Mouse (Mus musculus) CH12.LX (cell line): ENCODE measurements at regions not wholly inside any gene's neighbourhood (a gene's known extent, or its start where the extent isn't known, plus 50 kb on each side); places are given as distances from the start of the nearest gene placed in this dataset.

ENCODE experiments used
- DNase-seq: peaks from one replicate; pipeline ENCODE4 v3.0.0-alpha.2; 2013; ENCODE audit errors: extremely low read depth
- H3K27ac ChIP-seq: 2 replicates; pipeline ENCODE4 v1.5.1; 2012; ENCODE audit warnings: low read depth, mild to moderate bottlenecking, control low read depth, moderate library complexity; ENCODE audit not compliant: insufficient read depth
- H3K27me3 ChIP-seq: replicated peaks from 2 replicates; pipeline ENCODE3; 2012; ENCODE audit warnings: inconsistent platforms
- H3K36me3 ChIP-seq, 2 experiments: replicated peaks in 1 of 2; 2 replicates each; pipeline versions ENCODE3 to v1.6.1; 2012; ENCODE audit warnings: inconsistent platforms in 1 of 2, low read length in 1 of 2, mild to moderate bottlenecking in 1 of 2, mixed read lengths in 1 of 2, moderate library complexity in 1 of 2; ENCODE audit not compliant: control insufficient read depth in 1 of 2, insufficient read depth in 1 of 2
- H3K4me1 ChIP-seq, 2 experiments: 2 replicates each; pipeline ENCODE4 v1.6.1; 2012; ENCODE audit warnings: inconsistent platforms in 1 of 2, moderate library complexity in 1 of 2; ENCODE audit not compliant: insufficient read depth in 2 of 2, control insufficient read depth in 1 of 2
- H3K4me2 ChIP-seq: 2 replicates; pipeline ENCODE4 v1.6.1; 2012; ENCODE audit warnings: low read depth, mild to moderate bottlenecking, control low read depth; ENCODE audit not compliant: poor library complexity, insufficient read depth, severe bottlenecking
- H3K4me3 ChIP-seq, 3 experiments: fragments of 150-350 bp in 1 of 3; sonication (generic) in 1 of 3; replicated peaks in 1 of 3; 2 replicates each; pipeline versions ENCODE3 to v1.5.1; 2011 to 2012; ENCODE audit warnings: low read depth in 2 of 3, low read length in 2 of 3, mild to moderate bottlenecking in 2 of 3, moderate library complexity in 2 of 3, control low read depth in 1 of 3, improper control_type of control experiment in 1 of 3, inconsistent platforms in 1 of 3, mixed read lengths in 1 of 3; ENCODE audit not compliant: poor library complexity in 1 of 3
- H3K79me2 ChIP-seq: replicated peaks from 2 replicates; pipeline ENCODE4 v1.6.1; 2012; ENCODE audit warnings: mild to moderate bottlenecking, moderate library complexity; ENCODE audit not compliant: control insufficient read depth, poor library complexity, insufficient read depth, severe bottlenecking; ENCODE audit errors: extremely low read depth
- H3K9ac ChIP-seq: 2 replicates; pipeline ENCODE4 v1.6.1; 2012; ENCODE audit warnings: low read depth, mild to moderate bottlenecking, control low read depth, moderate library complexity; ENCODE audit not compliant: insufficient read depth
- H3K9me3 ChIP-seq: replicated peaks from 2 replicates; pipeline ENCODE3; 2012; ENCODE audit warnings: low read length, inconsistent platforms, mixed read lengths
- BHLHE40 ChIP-seq: IDR thresholded peaks from 2 replicates; pipeline ENCODE4 v1.6.1; 2011; ENCODE audit warnings: mild to moderate bottlenecking, low read depth, low read length, improper control_type of control experiment
- CHD2 ChIP-seq: IDR thresholded peaks from 2 replicates; pipeline ENCODE4 v1.6.1; 2011; ENCODE audit warnings: low read length, improper control_type of control experiment
- CTCF ChIP-seq, 2 experiments: IDR thresholded peaks in 1 of 2; conservative IDR thresholded peaks in 1 of 2; 2 replicates each; pipeline ENCODE4 v1.5.1; 2011 to 2012; ENCODE audit warnings: low read depth in 2 of 2, low read length in 2 of 2, improper control_type of control experiment in 1 of 2, inconsistent platforms in 1 of 2, mild to moderate bottlenecking in 1 of 2, moderate library complexity in 1 of 2
- E2F4 ChIP-seq: IDR thresholded peaks from 2 replicates; pipeline ENCODE4 v1.6.1; 2011; ENCODE audit warnings: low read depth, low read length, improper control_type of control experiment; ENCODE audit not compliant: insufficient replicate concordance
- ELF1 ChIP-seq: IDR thresholded peaks from 2 replicates; pipeline ENCODE4 v1.6.1; 2014; ENCODE audit warnings: low read depth, mild to moderate bottlenecking, inconsistent platforms, low read length, improper control_type of control experiment
- ETS1 ChIP-seq: conservative IDR thresholded peaks from 2 replicates; pipeline ENCODE4 v1.6.1; 2012; ENCODE audit warnings: low read depth, mild to moderate bottlenecking, inconsistent platforms, low read length, improper control_type of control experiment, moderate library complexity
- HCFC1 ChIP-seq: IDR thresholded peaks from 2 replicates; pipeline ENCODE4 v1.6.1; 2012; ENCODE audit warnings: low read depth, mild to moderate bottlenecking, inconsistent platforms, low read length, improper control_type of control experiment
- IRF4 ChIP-seq: IDR thresholded peaks from 2 replicates; pipeline ENCODE4 v1.6.1; 2014; ENCODE audit warnings: low read depth, mild to moderate bottlenecking, inconsistent platforms, low read length, improper control_type of control experiment
- JUN ChIP-seq: IDR thresholded peaks from 2 replicates; pipeline ENCODE4 v1.6.1; 2011; ENCODE audit warnings: low read depth, mild to moderate bottlenecking, low read length, improper control_type of control experiment, moderate library complexity; ENCODE audit not compliant: insufficient read depth
- JUND ChIP-seq: conservative IDR thresholded peaks from 2 replicates; pipeline ENCODE4 v1.6.1; 2011; ENCODE audit warnings: low read depth, low read length, improper control_type of control experiment
- MAFK ChIP-seq: IDR thresholded peaks from 2 replicates; pipeline ENCODE4 v1.6.1; 2011; ENCODE audit warnings: low read length, improper control_type of control experiment; ENCODE audit not compliant: insufficient replicate concordance
- MEF2A ChIP-seq: IDR thresholded peaks from 2 replicates; pipeline ENCODE4 v1.6.1; 2014; ENCODE audit warnings: low read depth, mild to moderate bottlenecking, inconsistent platforms, low read length, improper control_type of control experiment, borderline replicate concordance
- MYC ChIP-seq: IDR thresholded peaks from 2 replicates; pipeline ENCODE4 v1.6.1; 2011; ENCODE audit warnings: low read depth, mild to moderate bottlenecking, improper control_type of control experiment, low read length
- POLR2A ChIP-seq: IDR thresholded peaks from 2 replicates; pipeline ENCODE4 v1.6.1; 2011; ENCODE audit warnings: low read depth, mild to moderate bottlenecking, improper control_type of control experiment, low read length
- TCF12 ChIP-seq: IDR thresholded peaks from 2 replicates; pipeline ENCODE4 v1.6.1; 2014; ENCODE audit warnings: low read depth, mild to moderate bottlenecking, inconsistent platforms, low read length, improper control_type of control experiment
- UBTF ChIP-seq: IDR thresholded peaks from 2 replicates; pipeline ENCODE4 v1.6.1; 2012; ENCODE audit warnings: low read depth, mild to moderate bottlenecking, inconsistent platforms, low read length, improper control_type of control experiment, moderate library complexity
- USF2 ChIP-seq: conservative IDR thresholded peaks from 2 replicates; pipeline ENCODE4 v1.6.1; 2011; ENCODE audit warnings: low read depth, low read length, improper control_type of control experiment
- ZMIZ1 ChIP-seq: IDR thresholded peaks from 2 replicates; pipeline ENCODE4 v1.6.1; 2012; ENCODE audit warnings: low read depth, mild to moderate bottlenecking, inconsistent platforms, low read length, improper control_type of control experiment
- ZNF384 ChIP-seq: IDR thresholded peaks from 2 replicates; pipeline ENCODE4 v1.6.1; 2012; ENCODE audit warnings: low read depth, low read length, improper control_type of control experiment, inconsistent platforms
- dilution Hi-C: fragments of 300-500 bp; cut with MboI; formaldehyde crosslinking; loops from 2 replicates; pipeline ENCODE4 v1.14.3; 2020; ENCODE audit warnings: low sequenced_read_pairs; ENCODE audit not compliant: extremely low pct_unique_long_range_greater_than_20kb, extremely low pct_ligation_motif_present
- in situ Hi-C: fragments of 300-500 bp; cut with MboI; formaldehyde crosslinking; loops from 3 replicates; pipeline ENCODE4 v1.14.3; 2019; ENCODE audit warnings: low sequenced_read_pairs, low pct_ligation_motif_present, low pct_unique_long_range_greater_than_20kb, mixed read lengths

GRCm38 (mm10) chr17:72672010-72672409 is 67.6 kb upstream of the Alk start:
- H3K4me1 ChIP-seq, result no peaks in the 10 kb centered on the region
- in situ Hi-C loops (no loop called here), dilution Hi-C loops (no loop called here)
- no peak for TF ChIP-seq HCFC1
- no peak for TF ChIP-seq POLR2A
- TF ChIP-seq CHD2, result no peak
- TF ChIP-seq JUND, result no peak
- no peak for TF ChIP-seq ELF1
- TF ChIP-seq USF2, result no peak
- TF ChIP-seq MAFK, result no peak
- no peak for DNase-seq
- no peak overlapping the region for H3K9ac ChIP-seq
- H3K4me3 ChIP-seq, result no peak overlapping the region
- H3K4me2 ChIP-seq, result no peak overlapping the region
- H3K27ac ChIP-seq, result no peak overlapping the region
- H3K79me2 ChIP-seq, result no peaks in the 10 kb centered on the region
- peaks cover 11% of the 10 kb centered on the region for H3K27me3 ChIP-seq
- H3K9me3 ChIP-seq, result no peaks in the 10 kb centered on the region
- no peaks in the 10 kb centered on the region for H3K36me3 ChIP-seq

DNA sequence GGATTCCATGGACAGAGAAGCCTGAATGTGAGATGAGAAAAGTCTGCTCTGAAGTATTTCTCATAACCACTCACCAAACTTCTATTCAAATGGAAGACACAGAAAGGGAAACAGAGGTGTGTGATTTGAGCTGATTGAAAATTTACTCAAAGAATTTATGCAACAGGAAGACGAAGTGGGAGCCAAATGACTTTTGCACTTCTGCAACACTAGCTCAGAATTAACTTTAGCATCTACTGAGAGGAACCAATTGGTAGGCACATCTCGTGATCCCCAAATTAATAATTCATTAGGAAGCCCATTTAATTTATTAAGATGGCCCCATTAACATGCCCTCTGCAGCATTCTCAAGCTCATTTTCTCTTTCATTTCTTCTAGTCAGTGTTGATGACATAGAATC is 62.5 kb upstream of the Alk start:
- no peaks in the 10 kb centered on the region for H3K27me3 ChIP-seq
- DNase-seq, result no peak
- H3K4me2 ChIP-seq, result no peak overlapping the region
- H3K4me1 ChIP-seq, result no peaks in the 10 kb centered on the region
- dilution Hi-C loops (no loop called here), in situ Hi-C loops (no loop called here)
- no peak overlapping the region for H3K27ac ChIP-seq
- H3K4me3 ChIP-seq, result no peak overlapping the region
- no peak overlapping the region for H3K9ac ChIP-seq
- TF ChIP-seq UBTF, result no peak
- no peak for TF ChIP-seq BHLHE40
- H3K9me3 ChIP-seq, result no peaks in the 10 kb centered on the region
- H3K36me3 ChIP-seq, result no peaks in the 10 kb centered on the region
- H3K79me2 ChIP-seq, result no peaks in the 10 kb centered on the region

- dilution Hi-C loops (no loop called here), in situ Hi-C loops (no loop called here)
- no peak for DNase-seq
These were observed 57.3 kb upstream of the Alk start for GRCm38 (mm10) chr17:72661678-72662077.

More at GRCm38 (mm10) chr17:72661678-72662077, 57.3 kb upstream of the Alk start:
- H3K4me1 ChIP-seq, result peaks cover 0 to 15% of the 10 kb centered on the region in 2 experiments; a peak in 2 of 4 replicates
- TF ChIP-seq ETS1 (no peak), MEF2A (no peak), IRF4 (no peak), CTCF (conservative IDR thresholded peaks at IDR 0.05 in 1 of 2, IDR thresholded peaks at IDR 0.05 in 1 of 2; ENCODE audit: low read depth in 2 of 2, low read length in 2 of 2) (no peak), E2F4 (no peak), TCF12 (no peak), USF2 (no peak), POLR2A (no peak), ZNF384 (no peak), ZMIZ1 (no peak), JUN (no peak), MYC (no peak)
- no peaks in the 10 kb centered on the region for H3K36me3 ChIP-seq
- no peak overlapping the region for H3K27ac ChIP-seq
- no peaks in the 10 kb centered on the region for H3K9me3 ChIP-seq
- no peak overlapping the region for H3K4me2 ChIP-seq
- no peak overlapping the region for H3K4me3 ChIP-seq
- H3K27me3 ChIP-seq, result peaks cover 3% of the 10 kb centered on the region
- no peaks in the 10 kb centered on the region for H3K79me2 ChIP-seq
- no peak overlapping the region for H3K9ac ChIP-seq
